Mouse (Mus musculus): ENCODE measurements around the gene Trmt10c. TPM values are rescaled to one million over a fixed set of nuclear protein-coding genes. Genes with fewer than 3 reads are reported as not detected.

The Trmt10c gene
- polyA plus RNA-seq, 1 experiment from 2014 or later = 24.5 TPM

DNA sequence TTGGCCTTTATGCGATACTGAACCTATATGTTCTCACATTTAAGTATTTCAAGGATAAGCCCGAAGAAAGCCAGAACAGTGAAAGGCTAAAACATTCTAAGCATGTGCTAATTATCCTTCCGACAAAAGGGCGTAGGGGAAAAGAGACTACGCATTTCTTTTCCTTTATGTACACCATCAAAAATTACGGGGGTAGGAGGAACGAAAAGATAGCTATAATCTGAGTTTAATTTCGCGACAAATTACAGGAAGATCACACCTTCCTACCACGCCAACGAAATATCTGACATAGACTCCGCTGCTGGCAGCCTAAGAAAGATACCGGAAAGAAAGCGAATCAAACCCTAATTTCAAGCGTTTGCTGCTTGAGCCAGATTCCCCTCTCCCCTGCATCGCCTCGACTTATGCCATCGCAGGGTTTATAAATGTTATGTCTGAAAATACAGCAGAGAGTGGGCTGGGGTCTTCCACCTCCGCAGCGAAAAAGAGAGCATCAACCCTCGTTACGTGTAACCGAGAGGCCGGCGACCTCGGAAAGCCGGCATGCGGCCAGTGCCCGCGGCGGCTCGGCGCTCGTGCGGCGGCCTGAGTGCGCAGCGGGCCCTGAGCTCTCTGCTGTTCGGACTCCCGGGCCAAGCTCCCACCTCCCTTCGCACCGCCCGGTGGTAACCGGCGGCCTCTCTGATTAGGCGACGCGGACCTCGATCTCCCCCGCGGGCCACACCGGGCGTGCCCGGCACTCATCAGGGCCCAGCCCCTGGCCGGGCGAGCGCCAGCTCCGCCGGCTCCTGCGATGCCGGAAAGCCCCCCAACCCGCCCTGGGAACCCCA, 8.7 kb downstream of the Trmt10c start:
- Histone ChIP-seq H3K4me3 (ENCODE audit: low read depth, low read length) (peak overlapping the region; percentile 95), H3K9me3 (replicated peaks; ENCODE audit: control insufficient read depth, low read length) (no peaks in the 10 kb centered on the region), H3K4me1 (ENCODE audit: control insufficient read depth, insufficient read depth, low read length) (peaks cover 16% of the 10 kb centered on the region), H3K27me3 (ENCODE audit: control insufficient read depth, insufficient read depth, low read length) (no peaks in the 10 kb centered on the region), H3K36me3 (ENCODE audit: control insufficient read depth, insufficient read depth, low read length) (peaks cover 12% of the 10 kb centered on the region; the same call in 1 of the 2 replicates), H3K27ac (ENCODE audit: low read depth, low read length) (peak overlapping the region; percentile 89), H3K4me2 (peak overlapping the region; percentile 80), H3K9ac (ENCODE audit: low read depth, low read length) (peak overlapping the region; percentile 99)
- under 1% methylated on average over 60 of the region's 62 CpGs for WGBS (ENCODE audit: insufficient replicate concordance)
- peak; percentile 88 for ATAC-seq (replicated peaks; ENCODE audit: insufficient number of reproducible peaks, low FRiP score, low TSS enrichment)

DNA sequence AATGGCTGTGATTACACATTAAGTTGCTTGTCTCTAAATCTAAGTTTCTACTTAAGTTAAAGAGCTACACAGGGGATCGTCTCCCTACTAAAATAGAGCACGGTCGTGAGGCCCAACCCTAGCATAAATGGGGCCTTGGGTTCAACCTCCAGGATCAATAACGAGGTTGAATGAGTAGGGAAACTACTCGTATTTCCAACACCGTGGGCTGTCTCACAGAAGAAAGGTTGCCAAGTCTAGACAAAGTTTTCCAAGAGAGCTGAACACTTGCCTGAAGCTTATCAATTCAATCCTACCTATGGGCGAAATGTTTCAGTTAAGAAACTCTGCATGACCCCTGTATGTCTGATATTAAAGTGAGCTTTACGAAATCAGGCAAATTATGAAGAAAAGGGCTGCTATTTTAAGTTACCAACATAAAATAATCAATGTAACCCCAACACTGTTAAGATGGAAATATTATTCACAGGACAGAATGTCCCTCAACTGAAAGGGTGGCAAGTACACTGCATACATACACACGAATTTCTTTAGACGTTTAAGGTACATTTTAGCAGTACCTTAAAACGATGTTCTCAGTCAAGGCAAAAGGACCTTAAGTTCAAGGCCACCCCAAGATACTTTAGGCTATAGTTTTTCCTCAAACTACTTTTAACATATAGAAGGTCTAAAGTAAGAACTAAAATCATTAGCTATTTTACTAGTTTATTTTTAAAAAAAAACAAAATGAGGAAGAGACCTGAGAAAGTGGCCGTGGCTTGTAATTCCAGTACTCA, 9.6 kb downstream of the Trmt10c start:
- H3K27me3 ChIP-seq (ENCODE audit: control insufficient read depth, insufficient read depth, low read length) = no peaks in the 10 kb centered on the region
- 43% methylated on average over 12 of the region's 12 CpGs for WGBS (ENCODE audit: insufficient replicate concordance)
- peak overlapping the region; percentile 95 for H3K4me3 ChIP-seq (ENCODE audit: low read depth, low read length)
- peaks cover 16% of the 10 kb centered on the region for H3K4me1 ChIP-seq (ENCODE audit: control insufficient read depth, insufficient read depth, low read length)
- no peaks in the 10 kb centered on the region for H3K9me3 ChIP-seq (replicated peaks; ENCODE audit: control insufficient read depth, low read length)
- peak overlapping the region; percentile 80 for H3K4me2 ChIP-seq
- H3K36me3 ChIP-seq (ENCODE audit: control insufficient read depth, insufficient read depth, low read length) = peaks cover 12% of the 10 kb centered on the region; the same call in 1 of the 2 replicates
- ATAC-seq (replicated peaks; ENCODE audit: insufficient number of reproducible peaks, low FRiP score, low TSS enrichment) = no peak
- H3K27ac ChIP-seq (ENCODE audit: low read depth, low read length) = no peak overlapping the region
- peak overlapping the region; percentile 99 for H3K9ac ChIP-seq (ENCODE audit: low read depth, low read length)

DNA sequence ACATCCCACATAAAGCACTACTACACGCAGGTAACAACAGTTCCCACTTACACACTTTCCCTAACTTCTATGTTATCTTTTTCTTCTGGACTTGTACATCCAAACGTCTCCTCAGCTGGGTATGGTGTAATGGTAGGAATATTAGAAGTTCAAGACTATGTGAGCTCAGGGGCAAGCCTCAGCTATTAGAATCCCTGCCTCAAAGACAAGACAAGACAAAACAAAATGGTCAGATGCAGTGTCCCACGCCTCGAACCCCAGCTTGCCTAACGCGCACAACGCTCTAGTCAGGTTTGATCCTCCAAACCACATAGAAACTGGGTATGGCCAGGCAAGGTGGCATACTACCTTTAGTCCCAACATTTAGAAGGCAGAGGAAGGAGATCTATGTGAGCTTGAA, 18.0 kb downstream of the Trmt10c start:
- Histone ChIP-seq H3K9ac (ENCODE audit: low read depth, low read length) (no peak overlapping the region), H3K4me1 (ENCODE audit: control insufficient read depth, insufficient read depth, low read length) (no peaks in the 10 kb centered on the region), H3K4me3 (ENCODE audit: low read depth, low read length) (no peak overlapping the region), H3K9me3 (replicated peaks; ENCODE audit: control insufficient read depth, low read length) (no peaks in the 10 kb centered on the region), H3K27me3 (ENCODE audit: control insufficient read depth, insufficient read depth, low read length) (no peaks in the 10 kb centered on the region), H3K27ac (ENCODE audit: low read depth, low read length) (no peak overlapping the region), H3K4me2 (no peak overlapping the region), H3K36me3 (ENCODE audit: control insufficient read depth, insufficient read depth, low read length) (peaks cover 36% of the 10 kb centered on the region)
- WGBS (ENCODE audit: insufficient replicate concordance) = 96% methylated on average over 7 of the region's 7 CpGs
- ATAC-seq (replicated peaks; ENCODE audit: insufficient number of reproducible peaks, low FRiP score, low TSS enrichment) = no peak

DNA sequence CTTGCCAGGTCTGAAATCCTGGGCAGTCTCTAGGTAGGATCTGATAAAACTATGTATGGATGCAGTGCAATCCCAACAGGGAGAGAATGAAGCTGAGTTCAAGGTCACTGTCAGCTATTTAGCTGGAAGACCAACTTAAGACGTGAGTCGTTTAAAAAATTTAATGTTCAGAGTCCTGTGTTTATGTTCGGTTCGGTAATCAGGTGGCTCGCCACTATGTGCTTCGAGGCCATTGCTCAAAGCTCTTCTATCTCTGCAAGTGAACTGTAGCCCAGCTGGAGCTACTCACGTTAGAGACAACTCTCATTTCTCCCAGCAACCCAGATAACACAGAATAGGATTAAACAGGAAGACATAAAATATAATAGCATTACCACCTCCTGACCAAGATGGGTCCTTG, 23.5 kb downstream of the Trmt10c start:
- WGBS (ENCODE audit: insufficient replicate concordance) = 82% methylated on average over 7 of the region's 7 CpGs
- Histone ChIP-seq H3K4me2 (no peak overlapping the region), H3K4me1 (ENCODE audit: control insufficient read depth, insufficient read depth, low read length) (no peaks in the 10 kb centered on the region), H3K27ac (ENCODE audit: low read depth, low read length) (no peak overlapping the region), H3K27me3 (ENCODE audit: control insufficient read depth, insufficient read depth, low read length) (no peaks in the 10 kb centered on the region), H3K9me3 (replicated peaks; ENCODE audit: control insufficient read depth, low read length) (no peaks in the 10 kb centered on the region), H3K36me3 (ENCODE audit: control insufficient read depth, insufficient read depth, low read length) (peaks cover 23% of the 10 kb centered on the region), H3K4me3 (ENCODE audit: low read depth, low read length) (no peak overlapping the region), H3K9ac (ENCODE audit: low read depth, low read length) (no peak overlapping the region)
- ATAC-seq (replicated peaks; ENCODE audit: insufficient number of reproducible peaks, low FRiP score, low TSS enrichment) = no peak

DNA sequence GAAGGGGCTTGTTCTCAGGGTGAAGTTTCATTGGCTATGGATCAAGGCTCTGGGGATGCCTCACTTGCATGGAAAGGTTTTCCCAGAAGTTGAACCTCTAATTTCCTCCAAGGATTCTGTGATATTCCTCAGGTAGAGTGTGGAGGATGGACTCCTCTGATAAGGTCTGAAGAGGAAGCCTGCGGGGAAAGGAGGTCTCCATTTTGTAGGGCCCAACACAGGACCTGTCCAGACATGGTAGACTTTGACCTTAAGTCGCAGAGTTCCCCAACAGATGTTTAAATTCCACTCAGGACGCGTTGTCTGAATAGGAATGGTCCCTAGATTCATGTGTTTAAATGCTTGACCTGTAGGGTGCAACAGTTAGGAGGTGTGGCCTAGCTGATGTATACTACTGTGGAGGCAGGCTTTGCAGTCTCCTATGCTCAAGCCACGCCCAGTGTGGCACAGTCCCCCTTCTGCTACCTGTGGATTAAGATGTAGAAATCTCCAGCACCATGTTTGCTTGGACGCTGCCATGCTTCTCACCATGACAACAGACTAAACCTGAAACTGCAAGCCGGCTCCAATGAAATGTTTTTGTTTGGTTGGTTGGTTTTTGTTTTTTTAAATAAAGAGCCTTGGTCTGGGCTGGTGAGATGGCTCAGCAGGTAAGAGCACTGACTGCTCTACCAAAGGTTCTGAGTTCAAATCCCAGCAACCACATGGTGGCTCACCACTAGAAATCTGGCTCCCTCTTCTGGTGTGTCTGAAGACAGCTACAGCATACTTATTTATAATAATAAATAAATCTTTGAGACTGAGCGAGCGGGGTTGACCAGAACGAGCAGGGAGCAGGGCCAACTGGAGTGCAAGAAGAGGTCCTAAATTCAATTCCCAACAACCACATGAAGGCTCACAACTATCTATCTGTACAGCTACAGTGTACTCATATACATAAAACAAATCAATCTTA, 24.6 kb downstream of the Trmt10c start:
- Histone ChIP-seq H3K27ac (ENCODE audit: low read depth, low read length) (no peak overlapping the region), H3K36me3 (ENCODE audit: control insufficient read depth, insufficient read depth, low read length) (peaks cover 14% of the 10 kb centered on the region), H3K9ac (ENCODE audit: low read depth, low read length) (no peak overlapping the region), H3K27me3 (ENCODE audit: control insufficient read depth, insufficient read depth, low read length) (no peaks in the 10 kb centered on the region), H3K4me2 (no peak overlapping the region), H3K9me3 (replicated peaks; ENCODE audit: control insufficient read depth, low read length) (no peaks in the 10 kb centered on the region), H3K4me1 (ENCODE audit: control insufficient read depth, insufficient read depth, low read length) (no peaks in the 10 kb centered on the region), H3K4me3 (ENCODE audit: low read depth, low read length) (no peak overlapping the region)
- 88% methylated on average over 10 of the region's 10 CpGs for WGBS (ENCODE audit: insufficient replicate concordance)
- no peak for ATAC-seq (replicated peaks; ENCODE audit: insufficient number of reproducible peaks, low FRiP score, low TSS enrichment)

DNA sequence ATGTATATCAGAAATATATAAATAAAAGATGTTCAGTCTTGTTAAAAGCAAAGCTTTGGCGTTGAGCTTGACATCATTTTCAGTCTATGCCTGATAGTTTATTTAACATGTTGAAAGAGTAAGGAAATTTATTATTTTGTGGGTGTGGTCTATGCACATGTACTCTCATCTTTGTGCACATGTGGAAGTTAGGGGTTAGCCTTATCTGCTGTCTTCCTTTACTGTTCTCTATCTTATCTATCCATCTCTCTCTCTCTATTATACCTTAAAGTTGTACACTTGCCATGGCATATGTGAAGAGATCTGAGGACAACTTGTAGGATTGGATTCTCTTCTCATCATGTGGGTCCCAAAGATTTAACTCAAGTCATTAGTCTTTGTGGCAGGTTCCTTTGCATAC, 28.8 kb downstream of the Trmt10c start:
- no peak overlapping the region for H3K9ac ChIP-seq (ENCODE audit: low read depth, low read length)
- peaks cover 11% of the 10 kb centered on the region; the same call in 1 of the 2 replicates for H3K36me3 ChIP-seq (ENCODE audit: control insufficient read depth, insufficient read depth, low read length)
- H3K27me3 ChIP-seq (ENCODE audit: control insufficient read depth, insufficient read depth, low read length) = no peaks in the 10 kb centered on the region
- H3K4me1 ChIP-seq (ENCODE audit: control insufficient read depth, insufficient read depth, low read length) = no peaks in the 10 kb centered on the region
- no peak for ATAC-seq (replicated peaks; ENCODE audit: insufficient number of reproducible peaks, low FRiP score, low TSS enrichment)
- WGBS (ENCODE audit: insufficient replicate concordance) = 94% methylated on average over 1 of the region's 1 CpGs
- no peak overlapping the region for H3K4me2 ChIP-seq
- no peak overlapping the region for H3K27ac ChIP-seq (ENCODE audit: low read depth, low read length)
- no peak overlapping the region for H3K4me3 ChIP-seq (ENCODE audit: low read depth, low read length)
- no peaks in the 10 kb centered on the region for H3K9me3 ChIP-seq (replicated peaks; ENCODE audit: control insufficient read depth, low read length)

DNA sequence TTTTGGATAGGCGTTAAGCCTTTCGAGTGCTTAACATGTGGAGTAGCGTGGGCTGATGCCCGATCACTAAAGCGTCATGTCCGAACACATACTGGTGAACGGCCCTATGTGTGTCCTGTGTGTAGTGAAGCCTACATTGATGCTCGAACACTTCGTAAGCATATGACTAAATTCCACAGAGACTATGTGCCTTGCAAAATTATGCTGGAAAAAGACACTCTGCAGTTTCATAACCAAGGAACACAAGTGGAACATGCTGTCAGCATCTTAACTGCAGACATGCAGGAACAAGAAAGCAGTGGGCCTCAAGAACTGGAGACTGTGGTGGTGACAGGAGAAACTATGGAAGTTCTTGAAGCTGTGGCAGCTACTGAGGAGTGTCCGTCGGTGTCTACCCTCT, 30.8 kb downstream of the Trmt10c start:
- Histone ChIP-seq H3K9me3 (replicated peaks; ENCODE audit: control insufficient read depth, low read length) (no peaks in the 10 kb centered on the region), H3K4me2 (no peak overlapping the region), H3K27ac (ENCODE audit: low read depth, low read length) (no peak overlapping the region), H3K36me3 (ENCODE audit: control insufficient read depth, insufficient read depth, low read length) (peaks cover 14% of the 10 kb centered on the region; the same call in 1 of the 2 replicates), H3K9ac (ENCODE audit: low read depth, low read length) (no peak overlapping the region), H3K4me1 (ENCODE audit: control insufficient read depth, insufficient read depth, low read length) (no peaks in the 10 kb centered on the region), H3K4me3 (ENCODE audit: low read depth, low read length) (no peak overlapping the region), H3K27me3 (ENCODE audit: control insufficient read depth, insufficient read depth, low read length) (no peaks in the 10 kb centered on the region)
- 90% methylated on average over 11 of the region's 11 CpGs for WGBS (ENCODE audit: insufficient replicate concordance)
- no peak for ATAC-seq (replicated peaks; ENCODE audit: insufficient number of reproducible peaks, low FRiP score, low TSS enrichment)

DNA sequence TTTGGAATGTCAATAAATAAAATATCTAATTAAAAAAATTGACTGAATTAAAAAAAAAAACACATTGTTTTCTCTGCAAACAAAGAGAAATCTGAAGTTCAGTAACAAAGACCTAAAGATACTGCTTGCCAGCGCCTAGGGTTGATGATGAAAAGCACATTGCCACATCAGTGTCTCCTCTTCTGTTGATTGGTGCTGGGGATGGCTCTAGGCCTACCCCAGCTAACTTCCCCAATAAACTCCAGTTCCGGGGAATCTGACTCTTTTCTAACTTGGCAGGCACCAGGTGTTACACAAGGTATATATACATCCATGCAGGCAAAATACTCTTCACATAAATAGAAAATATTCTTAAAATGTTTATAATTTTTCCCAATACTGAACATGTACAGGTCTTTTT, 43.4 kb downstream of the Trmt10c start:
- no peak overlapping the region for H3K27ac ChIP-seq (ENCODE audit: low read depth, low read length)
- 91% methylated on average over 2 of the region's 2 CpGs for WGBS (ENCODE audit: insufficient replicate concordance)
- ATAC-seq (replicated peaks; ENCODE audit: insufficient number of reproducible peaks, low FRiP score, low TSS enrichment) = no peak
- no peaks in the 10 kb centered on the region for H3K4me1 ChIP-seq (ENCODE audit: control insufficient read depth, insufficient read depth, low read length)
- peaks cover 11% of the 10 kb centered on the region; the same call in 1 of the 2 replicates for H3K36me3 ChIP-seq (ENCODE audit: control insufficient read depth, insufficient read depth, low read length)
- H3K9me3 ChIP-seq (replicated peaks; ENCODE audit: control insufficient read depth, low read length) = no peaks in the 10 kb centered on the region
- no peak overlapping the region for H3K4me2 ChIP-seq
- H3K4me3 ChIP-seq (ENCODE audit: low read depth, low read length) = no peak overlapping the region
- no peaks in the 10 kb centered on the region for H3K27me3 ChIP-seq (ENCODE audit: control insufficient read depth, insufficient read depth, low read length)
- H3K9ac ChIP-seq (ENCODE audit: low read depth, low read length) = no peak overlapping the region
